Mouse (Mus musculus): ENCODE results near the gene 4930442H23Rik.

DNA sequence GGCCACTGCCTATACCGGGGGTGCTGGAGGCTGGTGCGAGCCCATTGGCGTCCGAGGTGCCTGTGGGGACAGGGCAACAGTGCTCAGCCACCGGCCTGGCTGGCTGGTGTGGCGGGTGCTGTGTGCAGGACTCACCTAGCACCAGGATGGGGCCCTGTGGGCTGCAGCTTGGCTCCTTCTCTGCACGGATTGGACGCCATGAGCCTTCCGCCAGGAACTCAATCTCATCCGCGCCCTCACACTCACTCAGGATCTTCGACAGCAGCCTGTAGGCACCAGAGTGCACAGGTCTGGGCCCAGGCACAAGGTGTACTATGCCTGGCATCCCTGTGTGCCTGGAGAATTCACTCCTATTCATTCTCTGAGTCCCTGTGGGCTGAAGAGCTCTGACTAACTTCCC is 29.3 kb downstream of the 4930442H23Rik start:
- TF ChIP-seq MAX (IDR thresholded peaks at IDR 0.05) (no peak), CTCF (IDR thresholded peaks at IDR 0.05; ENCODE audit: control insufficient read depth, insufficient read depth, insufficient read length) (no peak), MYOG (IDR thresholded peaks at IDR 0.05; ENCODE audit: control insufficient read depth, extremely low read depth, insufficient read length) (no peak)
